Mouse (Mus musculus): ENCODE measurements at regions not wholly inside any gene's neighbourhood (a gene's known extent, or its start where the extent isn't known, plus 50 kb on each side); places are given as distances from the start of the nearest gene placed in this dataset.

DNA sequence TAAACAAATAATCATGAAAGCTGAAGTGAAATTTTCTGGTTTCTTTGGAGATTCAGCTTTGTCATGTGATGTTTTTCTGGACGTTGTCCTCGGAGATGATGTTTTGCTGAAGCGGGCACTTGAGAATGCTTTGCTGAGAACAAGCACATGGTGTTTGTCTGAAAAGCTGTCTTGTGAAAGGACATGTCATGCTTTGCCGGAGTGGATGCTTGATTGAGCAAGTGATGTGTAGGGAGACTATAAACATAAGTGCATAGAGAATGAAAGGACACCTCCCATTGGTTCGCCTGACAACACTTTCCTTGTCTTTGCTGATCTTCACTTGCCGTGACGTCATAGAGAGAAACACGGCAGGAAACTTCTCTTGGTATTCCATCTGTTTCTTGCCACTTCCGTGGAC is 318.9 kb downstream of the Fam84b start:
- H3K4me3 ChIP-seq (ENCODE audit: low read depth, low read length) = no peak overlapping the region

DNA sequence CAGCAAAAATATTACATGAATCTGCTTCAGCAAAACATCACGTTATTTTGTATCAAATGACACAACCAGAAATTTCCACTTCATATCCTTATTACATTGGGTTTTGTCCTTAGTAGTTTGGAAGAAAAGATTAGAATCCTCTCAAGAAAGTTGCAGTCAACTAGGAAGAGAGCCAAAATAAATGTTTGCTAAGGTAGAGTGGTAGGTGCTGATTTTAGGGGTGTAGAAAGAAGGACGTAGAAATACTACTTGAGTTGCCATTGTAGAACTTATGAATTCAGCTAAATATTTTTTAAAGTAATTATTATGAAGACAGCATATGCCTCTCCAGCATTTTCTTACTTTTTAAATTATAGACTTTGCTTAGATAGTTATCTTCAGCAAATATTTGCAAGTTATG is 336.8 kb downstream of the Fam84b start:
- Histone ChIP-seq H3K27me3 (replicated peaks; ENCODE audit: control insufficient read depth, insufficient read depth, low read length) (no peaks in the 10 kb centered on the region), H3K9me3 (ENCODE audit: control insufficient read depth, low read length) (no peaks in the 10 kb centered on the region), H3K27ac (ENCODE audit: low read depth) (no peak overlapping the region), H3K4me1 (replicated peaks; ENCODE audit: control insufficient read depth, insufficient read depth, low read length) (no peaks in the 10 kb centered on the region), H3K4me3 (ENCODE audit: low read depth, low read length) (no peak overlapping the region), H3K4me2 (ENCODE audit: low read length) (no peak overlapping the region), H3K9ac (ENCODE audit: low read length) (no peak overlapping the region), H3K36me3 (ENCODE audit: control insufficient read depth, insufficient read depth, low read length) (no peaks in the 10 kb centered on the region)
- ATAC-seq (replicated peaks; ENCODE audit: low FRiP score, low TSS enrichment, low read depth) = no peak
- no peak for DNase-seq (ENCODE audit: low spot score)
- WGBS = 89% methylated on average over 2 of the region's 2 CpGs

More for the DNA sequence above, 318.9 kb downstream of the Fam84b start:
- Histone ChIP-seq H3K4me1 (replicated peaks; ENCODE audit: control insufficient read depth, insufficient read depth, low read length) (no peaks in the 10 kb centered on the region), H3K9me3 (ENCODE audit: control insufficient read depth, low read length) (no peaks in the 10 kb centered on the region), H3K27ac (ENCODE audit: low read depth) (no peak overlapping the region), H3K4me2 (ENCODE audit: low read length) (no peak overlapping the region), H3K9ac (ENCODE audit: low read length) (no peak overlapping the region), H3K27me3 (replicated peaks; ENCODE audit: control insufficient read depth, insufficient read depth, low read length) (no peaks in the 10 kb centered on the region), H3K36me3 (ENCODE audit: control insufficient read depth, insufficient read depth, low read length) (no peaks in the 10 kb centered on the region)
- WGBS = 80% methylated on average over 9 of the region's 9 CpGs
- no peak for ATAC-seq (replicated peaks; ENCODE audit: low FRiP score, low TSS enrichment, low read depth)
- DNase-seq (ENCODE audit: low spot score) = no peak

DNA sequence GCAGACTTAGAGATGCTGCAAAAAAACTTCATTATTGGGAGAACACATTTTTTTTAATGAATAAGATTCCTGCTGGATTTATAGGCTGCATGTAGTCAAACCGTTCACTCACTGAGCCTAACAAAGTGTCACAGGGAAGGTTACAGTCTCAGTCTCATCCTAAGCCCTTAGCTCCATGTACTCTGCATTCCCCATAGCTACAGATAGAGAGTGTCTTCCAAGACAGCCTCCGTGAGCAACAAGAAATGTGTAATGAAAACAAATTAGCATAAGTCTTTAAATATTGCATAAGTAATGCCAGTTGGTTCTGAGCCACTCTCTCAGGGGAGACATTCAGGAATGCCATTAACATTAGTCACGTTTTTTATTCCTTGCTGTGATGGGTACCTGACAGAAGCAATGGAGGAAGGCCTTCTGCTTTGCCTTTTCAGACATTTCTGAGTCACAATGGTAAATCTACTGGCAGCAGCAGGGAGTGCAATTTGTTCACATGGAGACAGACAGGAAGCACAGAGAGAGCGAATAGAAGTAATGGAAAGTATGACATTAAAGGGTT is 376.7 kb downstream of the Fam84b start:
- ATAC-seq (replicated peaks; ENCODE audit: low FRiP score, low TSS enrichment, low read depth) (no peak), DNase-seq (ENCODE audit: low spot score) (no peak)
- no peaks in the 10 kb centered on the region for H3K4me1 ChIP-seq (replicated peaks; ENCODE audit: control insufficient read depth, insufficient read depth, low read length)
- H3K27ac ChIP-seq (ENCODE audit: low read depth) = no peak overlapping the region
- H3K36me3 ChIP-seq (ENCODE audit: control insufficient read depth, insufficient read depth, low read length) = no peaks in the 10 kb centered on the region
- no peaks in the 10 kb centered on the region for H3K9me3 ChIP-seq (ENCODE audit: control insufficient read depth, low read length)
- H3K4me3 ChIP-seq (ENCODE audit: low read depth, low read length) = no peak overlapping the region
- H3K4me2 ChIP-seq (ENCODE audit: low read length) = no peak overlapping the region
- no peaks in the 10 kb centered on the region for H3K27me3 ChIP-seq (replicated peaks; ENCODE audit: control insufficient read depth, insufficient read depth, low read length)
- H3K9ac ChIP-seq (ENCODE audit: low read length) = no peak overlapping the region
- WGBS = 70% methylated on average over 4 of the region's 4 CpGs

GRCm38 (mm10) chr15:60475086-60475485 is 378.5 kb downstream of the Fam84b start:
- Histone ChIP-seq H3K9me3 (ENCODE audit: control insufficient read depth, low read length) (no peaks in the 10 kb centered on the region), H3K27me3 (replicated peaks; ENCODE audit: control insufficient read depth, insufficient read depth, low read length) (no peaks in the 10 kb centered on the region), H3K4me1 (replicated peaks; ENCODE audit: control insufficient read depth, insufficient read depth, low read length) (no peaks in the 10 kb centered on the region), H3K9ac (ENCODE audit: low read length) (no peak overlapping the region), H3K27ac (ENCODE audit: low read depth) (no peak overlapping the region), H3K4me2 (ENCODE audit: low read length) (no peak overlapping the region), H3K4me3 (ENCODE audit: low read depth, low read length) (no peak overlapping the region), H3K36me3 (ENCODE audit: control insufficient read depth, insufficient read depth, low read length) (no peaks in the 10 kb centered on the region)
- no peak for DNase-seq (ENCODE audit: low spot score)
- no peak for ATAC-seq (replicated peaks; ENCODE audit: low FRiP score, low TSS enrichment, low read depth)
- 49% methylated on average over 3 of the region's 3 CpGs for WGBS

DNA sequence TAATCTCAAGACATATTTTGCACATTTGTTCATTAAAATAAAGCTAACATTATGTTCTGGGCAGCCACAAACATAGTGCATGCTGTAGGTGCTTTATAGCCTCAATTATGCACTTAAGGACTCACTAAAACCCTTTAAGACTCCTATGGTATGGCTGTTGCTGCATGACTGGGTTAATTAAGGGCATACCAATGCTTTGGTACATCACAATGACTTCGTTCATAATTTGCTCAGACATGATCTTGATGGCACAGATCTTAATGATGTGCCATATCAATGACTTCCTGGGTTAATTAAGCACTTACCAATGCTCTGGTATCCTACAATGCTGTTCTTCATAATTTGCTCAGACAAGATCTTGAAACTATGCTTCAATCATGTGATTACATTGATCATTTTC is 415.5 kb upstream of the 4933412E24Rik start:
- no peak overlapping the region for H3K9ac ChIP-seq (ENCODE audit: low read length)
- no peaks in the 10 kb centered on the region for H3K4me1 ChIP-seq (replicated peaks; ENCODE audit: control insufficient read depth, insufficient read depth, low read length)
- H3K4me2 ChIP-seq (ENCODE audit: low read length) = no peak overlapping the region
- H3K36me3 ChIP-seq (ENCODE audit: control insufficient read depth, insufficient read depth, low read length) = no peaks in the 10 kb centered on the region
- ATAC-seq (replicated peaks; ENCODE audit: low FRiP score, low TSS enrichment, low read depth) = no peak
- no peaks in the 10 kb centered on the region for H3K9me3 ChIP-seq (ENCODE audit: control insufficient read depth, low read length)
- DNase-seq (ENCODE audit: low spot score) = no peak
- no peak overlapping the region for H3K27ac ChIP-seq (ENCODE audit: low read depth)
- H3K27me3 ChIP-seq (replicated peaks; ENCODE audit: control insufficient read depth, insufficient read depth, low read length) = no peaks in the 10 kb centered on the region
- 67% methylated on average over 1 of the region's 1 CpGs for WGBS
- no peak overlapping the region for H3K4me3 ChIP-seq (ENCODE audit: low read depth, low read length)

- H3K36me3 ChIP-seq (ENCODE audit: control insufficient read depth, insufficient read depth, low read length) = no peaks in the 10 kb centered on the region
- H3K4me2 ChIP-seq (ENCODE audit: low read length) = no peak overlapping the region
- 61% methylated on average over 1 of the region's 1 CpGs for WGBS
- no peak for ATAC-seq (replicated peaks; ENCODE audit: low FRiP score, low TSS enrichment, low read depth)
- no peaks in the 10 kb centered on the region for H3K27me3 ChIP-seq (replicated peaks; ENCODE audit: control insufficient read depth, insufficient read depth, low read length)
- H3K9me3 ChIP-seq (ENCODE audit: control insufficient read depth, low read length) = no peaks in the 10 kb centered on the region
- H3K9ac ChIP-seq (ENCODE audit: low read length) = no peak overlapping the region
- no peaks in the 10 kb centered on the region for H3K4me1 ChIP-seq (replicated peaks; ENCODE audit: control insufficient read depth, insufficient read depth, low read length)
- no peak for DNase-seq (ENCODE audit: low spot score)
- no peak overlapping the region for H3K27ac ChIP-seq (ENCODE audit: low read depth)
- H3K4me3 ChIP-seq (ENCODE audit: low read depth, low read length) = no peak overlapping the region
These were observed 402.7 kb upstream of the 4933412E24Rik start for GRCm38 (mm10) chr15:60419081-60419480.

DNA sequence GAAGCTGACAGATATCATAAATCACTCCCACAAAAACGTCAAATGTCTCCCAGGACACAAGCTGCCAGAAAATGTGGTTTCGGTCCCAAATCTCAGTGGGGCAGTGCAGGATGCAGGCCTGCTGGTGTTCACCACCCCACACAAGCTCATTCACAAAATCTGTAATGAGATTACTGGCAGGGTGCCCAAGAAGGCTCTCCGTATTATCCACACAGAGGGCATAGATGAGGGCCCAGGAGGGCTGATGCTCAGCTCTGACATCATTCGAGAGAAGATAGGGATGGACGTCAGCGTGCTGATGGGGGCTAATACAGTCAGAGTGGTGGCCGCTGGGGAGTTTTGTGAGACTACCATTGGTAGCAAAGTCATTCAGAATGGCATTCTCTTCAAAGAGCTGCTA is 375.9 kb upstream of the 4933412E24Rik start:
- ATAC-seq (replicated peaks; ENCODE audit: low FRiP score, low TSS enrichment, low read depth) (no peak), DNase-seq (ENCODE audit: low spot score) (no peak)
- WGBS = 81% methylated on average over 7 of the region's 7 CpGs

GRCm38 (mm10) chr15:60390336-60390735 is 373.9 kb upstream of the 4933412E24Rik start:
- H3K9me3 ChIP-seq (ENCODE audit: control insufficient read depth, low read length) = no peaks in the 10 kb centered on the region
- H3K9ac ChIP-seq (ENCODE audit: low read length) = no peak overlapping the region
- no peak overlapping the region for H3K4me2 ChIP-seq (ENCODE audit: low read length)
- H3K36me3 ChIP-seq (ENCODE audit: control insufficient read depth, insufficient read depth, low read length) = no peaks in the 10 kb centered on the region
- 90% methylated on average over 1 of the region's 1 CpGs for WGBS
- H3K4me3 ChIP-seq (ENCODE audit: low read depth, low read length) = no peak overlapping the region
- no peak overlapping the region for H3K27ac ChIP-seq (ENCODE audit: low read depth)
- DNase-seq (ENCODE audit: low spot score) (no peak), ATAC-seq (replicated peaks; ENCODE audit: low FRiP score, low TSS enrichment, low read depth) (no peak)
- H3K4me1 ChIP-seq (replicated peaks; ENCODE audit: control insufficient read depth, insufficient read depth, low read length) = no peaks in the 10 kb centered on the region
- no peaks in the 10 kb centered on the region for H3K27me3 ChIP-seq (replicated peaks; ENCODE audit: control insufficient read depth, insufficient read depth, low read length)

More for the DNA sequence above, 375.9 kb upstream of the 4933412E24Rik start:
- Histone ChIP-seq H3K4me1 (replicated peaks; ENCODE audit: control insufficient read depth, insufficient read depth, low read length) (no peaks in the 10 kb centered on the region), H3K4me2 (ENCODE audit: low read length) (no peak overlapping the region), H3K36me3 (ENCODE audit: control insufficient read depth, insufficient read depth, low read length) (no peaks in the 10 kb centered on the region), H3K9ac (ENCODE audit: low read length) (no peak overlapping the region), H3K27ac (ENCODE audit: low read depth) (no peak overlapping the region), H3K9me3 (ENCODE audit: control insufficient read depth, low read length) (no peaks in the 10 kb centered on the region), H3K4me3 (ENCODE audit: low read depth, low read length) (no peak overlapping the region), H3K27me3 (replicated peaks; ENCODE audit: control insufficient read depth, insufficient read depth, low read length) (no peaks in the 10 kb centered on the region)

DNA sequence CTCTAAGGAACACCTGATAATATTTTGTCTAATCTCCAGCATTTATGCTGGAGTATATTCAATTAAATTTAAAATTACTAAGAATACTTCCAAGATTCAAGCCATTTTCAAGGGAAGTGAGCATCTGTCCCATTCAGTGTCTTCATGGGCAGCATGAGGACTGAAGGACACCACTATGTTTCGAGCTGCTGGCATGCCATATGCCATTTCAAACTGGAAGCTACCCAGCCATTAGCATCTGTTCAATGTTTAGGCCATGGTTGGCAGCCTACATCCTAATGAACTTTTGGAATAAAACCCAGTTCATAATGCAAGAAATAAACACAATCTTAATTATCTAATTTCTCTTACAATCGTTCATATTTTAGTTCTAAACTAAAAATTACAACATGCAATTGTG is 371.5 kb upstream of the 4933412E24Rik start:
- 84% methylated on average over 2 of the region's 2 CpGs for WGBS
- no peak overlapping the region for H3K9ac ChIP-seq (ENCODE audit: low read length)

More for the DNA sequence above, 371.5 kb upstream of the 4933412E24Rik start:
- H3K27me3 ChIP-seq (replicated peaks; ENCODE audit: control insufficient read depth, insufficient read depth, low read length) = no peaks in the 10 kb centered on the region
- no peak for DNase-seq (ENCODE audit: low spot score)
- no peaks in the 10 kb centered on the region for H3K9me3 ChIP-seq (ENCODE audit: control insufficient read depth, low read length)
- no peak overlapping the region for H3K27ac ChIP-seq (ENCODE audit: low read depth)
- H3K4me1 ChIP-seq (replicated peaks; ENCODE audit: control insufficient read depth, insufficient read depth, low read length) = no peaks in the 10 kb centered on the region
- H3K36me3 ChIP-seq (ENCODE audit: control insufficient read depth, insufficient read depth, low read length) = no peaks in the 10 kb centered on the region
- no peak overlapping the region for H3K4me2 ChIP-seq (ENCODE audit: low read length)
- H3K4me3 ChIP-seq (ENCODE audit: low read depth, low read length) = no peak overlapping the region
- ATAC-seq (replicated peaks; ENCODE audit: low FRiP score, low TSS enrichment, low read depth) = no peak
